Mouse (Mus musculus) midbrain, embryonic 10.5 days (tissue): ENCODE measurements around the gene 2700097O09Rik. TPM values are rescaled to one million over a fixed set of nuclear protein-coding genes. Genes with fewer than 3 reads are reported as not detected.
"Not testable (repeated sequence)": the region's sequence is repeated elsewhere in the genome, so short reads cannot be mapped to it uniquely, and the experiment has no call there.

Experiments
- DNase-seq: peaks from one replicate; pipeline ENCODE4 v3.0.0-alpha.2; 2017; ENCODE audit warnings: low spot score
- H3K27ac ChIP-seq: fragments of 300-500 bp; sonication (generic); replicated peaks from 2 replicates; pipeline ENCODE4 v1.5.1; 2016; ENCODE audit warnings: mild to moderate bottlenecking
- H3K27me3 ChIP-seq: fragments of 300-500 bp; sonication (generic); 2 replicates; pipeline ENCODE4 v1.6.1; 2016; ENCODE audit warnings: low read depth, mild to moderate bottlenecking; ENCODE audit not compliant: poor library complexity, severe bottlenecking
- H3K36me3 ChIP-seq: fragments of 300-500 bp; sonication (generic); 2 replicates; pipeline ENCODE4 v1.6.1; 2016; ENCODE audit warnings: mild to moderate bottlenecking, moderate library complexity
- H3K4me1 ChIP-seq: fragments of 300-500 bp; sonication (generic); 2 replicates; pipeline ENCODE4 v1.6.1; 2016
- H3K4me3 ChIP-seq: fragments of 300-500 bp; sonication (generic); 2 replicates; pipeline ENCODE4 v1.5.1; 2016; ENCODE audit warnings: mild to moderate bottlenecking, moderate library complexity
- H3K9me3 ChIP-seq: fragments of 300-500 bp; sonication (generic); replicated peaks from 2 replicates; pipeline ENCODE4 v1.6.1; 2016; ENCODE audit warnings: mild to moderate bottlenecking
- whole genome bisulfite sequencing: fragments of 180-500 bp; shearing (Covaris S2); methylation state at CpG from one replicate; pipeline ENCODE4 v1.1.7; 2016; 5-methylcytosine and 5-hydroxymethylcytosine counted together
- polyA plus RNA-seq: library from polyadenylated mRNA; unstranded; fragments of >200 nt; fragmentation: Nextera tagmentation; extraction: Ambion mirVana; gene quantifications from 2 replicates; pipeline ENCODE4 v1.2.1, GENCODE M21; 2016

2700097O09Rik gene
- polyA plus RNA-seq, result 43.9 and 47.0 TPM in 2 replicates

- not testable (repeated sequence) for H3K27me3 ChIP-seq, H3K36me3 ChIP-seq, H3K9me3 ChIP-seq, H3K4me1 ChIP-seq
- Histone ChIP-seq H3K4me3 (peak within 1 kb of the TSS; percentile 74), H3K27ac (peak within 1 kb of the TSS; percentile 86)
- DNase-seq, result peak; percentile 97
- WGBS, result under 1% methylated on average over 60 of the region's 60 CpGs
These were observed at the start of gene 2700097O09Rik, which contains the start of gene Srp54a for GRCm38 (mm10) chr12:55079726-55080600. 2700097O09Rik (minus strand) TSS chr12:55080110. Srp54a (plus strand) TSS chr12:55080262.

DNA sequence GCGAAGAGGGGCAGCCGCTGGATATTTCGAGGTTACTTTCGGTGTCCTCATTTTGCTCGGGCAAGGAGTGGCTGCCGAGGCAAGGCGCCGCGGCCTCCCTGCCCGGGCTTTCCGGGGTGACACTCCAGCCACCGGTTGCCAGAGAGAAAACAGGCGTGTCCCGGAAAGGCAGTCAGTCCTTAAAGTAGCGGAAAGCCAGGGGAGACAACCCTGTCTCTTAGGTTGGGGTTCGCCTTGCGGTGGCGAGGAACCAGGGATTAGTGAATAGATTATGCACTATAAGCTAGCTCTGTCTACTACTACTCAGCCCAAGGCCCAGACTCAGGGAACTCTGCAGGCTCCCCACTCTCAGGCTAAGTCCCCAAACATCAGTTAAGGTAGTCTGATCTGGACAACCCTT is 44.8 kb upstream of the 2700097O09Rik start:
- no CpG with 5 or more reads among the region's 18 CpGs for WGBS
- H3K4me3 ChIP-seq, H3K4me1 ChIP-seq, H3K36me3 ChIP-seq, H3K27me3 ChIP-seq, DNase-seq, H3K27ac ChIP-seq, H3K9me3 ChIP-seq: not testable (repeated sequence)

DNA sequence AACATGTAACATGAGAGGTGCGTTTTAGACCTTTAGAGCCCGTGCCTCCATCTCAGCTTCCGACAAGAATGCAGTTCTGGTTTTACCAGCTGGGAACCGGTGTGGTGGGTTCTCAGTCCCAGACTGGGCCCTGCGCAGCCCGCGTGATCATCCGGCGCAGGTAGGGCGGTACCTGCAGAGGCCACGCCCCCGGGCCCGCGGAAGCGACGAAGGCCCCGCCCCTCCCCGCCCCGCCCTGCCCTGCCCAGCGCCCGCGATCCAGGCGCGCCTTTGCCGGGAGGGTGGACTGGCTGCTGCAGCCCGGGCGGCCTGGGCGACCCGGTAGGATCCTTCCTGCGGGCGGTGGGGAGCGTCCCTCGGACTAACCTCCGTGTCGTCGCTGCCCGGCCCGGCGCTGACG is 44.3 kb upstream of the 2700097O09Rik start, which contains the start of gene Fam177a:
Gene Fam177a, plus strand, starts transcription at position 228 of the 400 bp plus-strand sequence.
- no CpG with 5 or more reads among the region's 40 CpGs for WGBS
- H3K27me3 ChIP-seq, H3K4me1 ChIP-seq, H3K27ac ChIP-seq, H3K9me3 ChIP-seq, DNase-seq, H3K4me3 ChIP-seq, H3K36me3 ChIP-seq: not testable (repeated sequence)

- H3K36me3 ChIP-seq, H3K4me1 ChIP-seq, H3K4me3 ChIP-seq, DNase-seq, H3K9me3 ChIP-seq, H3K27me3 ChIP-seq, H3K27ac ChIP-seq: not testable (repeated sequence)
- WGBS, result no CpG with 5 or more reads among the region's 7 CpGs
These were observed 32.7 kb upstream of the 2700097O09Rik start for GRCm38 (mm10) chr12:55112616-55113015.

GRCm38 (mm10) chr12:55092127-55092526 is 12.2 kb upstream of the 2700097O09Rik start:
- not testable (repeated sequence) for DNase-seq, H3K27me3 ChIP-seq
- 97% methylated on average over 2 of the region's 7 CpGs for WGBS

DNA sequence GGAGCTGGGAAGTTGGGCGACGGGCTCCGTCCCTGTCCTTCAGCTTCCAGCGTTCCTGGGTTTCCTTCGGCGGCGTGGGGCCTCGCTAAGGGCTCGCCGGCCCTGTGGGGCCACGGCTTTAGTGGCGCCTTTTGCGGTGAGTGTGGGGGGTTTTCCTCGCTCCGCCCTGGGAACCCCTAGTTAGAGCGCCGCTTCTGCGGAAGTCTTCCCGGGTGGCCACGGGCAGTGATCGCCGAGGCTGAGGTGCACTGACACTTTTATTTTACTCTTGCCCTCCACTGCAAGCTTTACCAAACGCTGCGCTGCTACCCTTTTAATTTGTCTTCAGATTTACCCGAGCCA is 662 bp upstream of the 2700097O09Rik start:
- Histone ChIP-seq H3K4me3 (peak overlapping the region; percentile 74), H3K27ac (peak overlapping the region; percentile 86)
- H3K4me1 ChIP-seq, H3K27me3 ChIP-seq, DNase-seq, H3K9me3 ChIP-seq, H3K36me3 ChIP-seq: not testable (repeated sequence)
- under 1% methylated on average over 25 of the region's 25 CpGs for WGBS

More at GRCm38 (mm10) chr12:55092127-55092526, 12.2 kb upstream of the 2700097O09Rik start:
- H3K27ac ChIP-seq, H3K36me3 ChIP-seq, H3K9me3 ChIP-seq, H3K4me1 ChIP-seq, H3K4me3 ChIP-seq: not testable (repeated sequence)

DNA sequence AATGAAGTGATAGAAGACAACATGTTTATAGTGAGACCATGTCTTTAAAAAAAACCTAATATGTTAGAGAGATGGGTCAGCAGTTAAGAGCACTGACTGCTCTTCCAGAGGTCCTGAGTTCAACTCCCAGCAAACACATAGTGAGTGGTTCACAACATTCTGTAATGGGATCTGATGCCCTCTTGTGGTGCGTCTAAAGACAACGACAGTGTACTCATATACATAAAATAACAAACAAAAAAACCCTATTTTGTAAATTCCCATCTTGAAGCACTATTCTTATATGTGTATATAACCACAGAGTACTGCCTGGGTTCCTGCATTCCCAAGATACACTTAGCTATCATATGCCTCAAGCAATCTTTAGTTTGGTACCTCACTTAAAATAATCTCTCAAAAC is 1.2 kb downstream of the 2700097O09Rik start:
- H3K4me3 ChIP-seq, result peak overlapping the region; percentile 74; the same call in 1 of the 2 replicates
- not testable (repeated sequence) for H3K27ac ChIP-seq, DNase-seq, H3K27me3 ChIP-seq, H3K36me3 ChIP-seq, H3K4me1 ChIP-seq, H3K9me3 ChIP-seq
- 52% methylated on average over 2 of the region's 2 CpGs for WGBS

- no peak overlapping the region for H3K27ac ChIP-seq
- 96% methylated on average over 2 of the region's 2 CpGs for WGBS
These were observed 4.6 kb downstream of the 2700097O09Rik start for GRCm38 (mm10) chr12:55075296-55075695.

GRCm38 (mm10) chr12:55073686-55074085 is 6.2 kb downstream of the 2700097O09Rik start:
- 95% methylated on average over 7 of the region's 7 CpGs for WGBS
- Histone ChIP-seq H3K4me1 (no peaks in the 10 kb centered on the region), H3K36me3 (no peaks in the 10 kb centered on the region), H3K9me3 (no peaks in the 10 kb centered on the region), H3K27ac (no peak overlapping the region), H3K4me3 (no peak overlapping the region), H3K27me3 (no peaks in the 10 kb centered on the region)
- no peak for DNase-seq

More at GRCm38 (mm10) chr12:55075296-55075695, 4.6 kb downstream of the 2700097O09Rik start:
- DNase-seq, result no peak
- H3K27me3 ChIP-seq, result no peaks in the 10 kb centered on the region
- H3K36me3 ChIP-seq, result no peaks in the 10 kb centered on the region
- H3K4me1 ChIP-seq, result peaks cover 7% of the 10 kb centered on the region
- H3K9me3 ChIP-seq, result no peaks in the 10 kb centered on the region
- H3K4me3 ChIP-seq, result no peak overlapping the region

DNA sequence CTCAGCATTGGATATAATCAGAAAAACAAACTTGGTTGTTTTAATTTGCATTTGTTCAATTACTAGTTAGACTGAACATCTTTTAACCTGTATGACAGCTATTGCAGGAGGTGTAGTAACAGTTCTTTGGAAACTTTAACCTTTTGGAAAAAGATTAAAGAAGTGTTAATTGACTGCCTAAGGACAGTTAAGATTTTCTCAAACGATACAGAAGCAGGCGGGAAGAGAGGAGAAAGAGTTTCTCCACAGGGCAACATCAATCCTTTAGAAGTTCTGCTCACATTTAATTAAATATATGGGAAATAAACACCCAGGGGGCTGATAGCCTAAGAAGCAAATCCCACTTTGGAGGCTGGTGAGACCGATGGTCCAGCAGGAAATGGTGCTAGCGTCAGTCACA is 7.4 kb downstream of the 2700097O09Rik start:
- 80% methylated on average over 4 of the region's 4 CpGs for WGBS
- no peaks in the 10 kb centered on the region for H3K27me3 ChIP-seq
- no peak overlapping the region for H3K4me3 ChIP-seq
- no peak overlapping the region for H3K27ac ChIP-seq
- DNase-seq, result no peak
- 0 out of 2 replicates have a peak, but pooled peaks cover 3% of the 10 kb centered on the region for H3K36me3 ChIP-seq
- H3K9me3 ChIP-seq, result no peaks in the 10 kb centered on the region
- H3K4me1 ChIP-seq, result no peaks in the 10 kb centered on the region

GRCm38 (mm10) chr12:55062141-55062540 is 17.8 kb downstream of the 2700097O09Rik start:
- WGBS, result 83% methylated on average over 1 of the region's 1 CpGs
- Histone ChIP-seq H3K4me1 (no peaks in the 10 kb centered on the region), H3K36me3 (peaks cover 15% of the 10 kb centered on the region), H3K9me3 (no peaks in the 10 kb centered on the region), H3K27ac (no peak overlapping the region), H3K27me3 (no peaks in the 10 kb centered on the region), H3K4me3 (no peak overlapping the region)
- DNase-seq, result no peak

- H3K27me3 ChIP-seq, result no peaks in the 10 kb centered on the region
- no peaks in the 10 kb centered on the region for H3K9me3 ChIP-seq
- H3K4me3 ChIP-seq, result no peak overlapping the region
- H3K4me1 ChIP-seq, result no peaks in the 10 kb centered on the region
- no peak for DNase-seq
- 87% methylated on average over 10 of the region's 10 CpGs for WGBS
- no peak overlapping the region for H3K27ac ChIP-seq
- H3K36me3 ChIP-seq, result peaks cover 15% of the 10 kb centered on the region
These were observed 18.9 kb downstream of the 2700097O09Rik start for GRCm38 (mm10) chr12:55061006-55061405.

DNA sequence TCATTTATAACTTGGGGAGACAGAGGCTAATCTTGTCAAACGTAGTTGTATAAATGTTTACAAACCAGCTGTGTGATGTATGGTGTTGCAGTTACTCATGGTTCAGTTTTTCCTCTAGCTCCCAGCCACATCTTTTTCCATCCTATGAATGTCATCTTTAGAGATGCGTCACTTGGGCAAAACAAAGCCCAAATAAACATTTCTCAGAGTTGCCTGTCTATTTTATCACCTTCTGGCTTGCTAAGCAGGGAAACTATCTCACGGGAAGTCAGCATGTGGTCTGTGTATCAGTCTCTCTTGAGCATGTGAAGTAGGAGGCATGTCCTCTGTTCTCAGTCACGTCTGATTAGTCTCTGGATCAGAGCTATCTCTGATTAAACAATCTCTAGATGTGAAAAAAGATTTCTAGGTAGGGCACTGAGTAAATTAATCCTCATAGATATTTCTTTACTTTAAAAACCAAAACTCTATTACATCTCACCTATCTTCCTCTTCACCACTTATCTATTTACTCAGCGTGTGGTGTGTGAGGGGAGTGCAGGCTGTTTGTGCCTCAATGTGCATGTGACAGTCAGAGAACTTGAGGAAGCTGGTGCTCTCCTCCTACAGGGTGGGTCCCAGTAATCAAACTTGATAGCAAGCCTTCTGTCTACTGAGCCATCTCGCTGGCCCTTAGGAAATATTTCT is 19.6 kb downstream of the 2700097O09Rik start:
- no peak for DNase-seq
- 87% methylated on average over 6 of the region's 6 CpGs for WGBS
- Histone ChIP-seq H3K27ac (no peak overlapping the region), H3K27me3 (no peaks in the 10 kb centered on the region), H3K36me3 (peaks cover 15% of the 10 kb centered on the region), H3K4me1 (no peaks in the 10 kb centered on the region), H3K4me3 (no peak overlapping the region), H3K9me3 (no peaks in the 10 kb centered on the region)
